Mouse (Mus musculus) ES-Bruce4 (cell line): Measurements from ENCODE around the gene Cnga1.
"Not testable (repeated sequence)": the region's sequence is repeated elsewhere in the genome, so short reads cannot be mapped to it uniquely, and the experiment has no call there.

Experiments used
- CTCF ChIP-seq: IDR thresholded peaks from one replicate; pipeline ENCODE4 v1.8.1; 2011; ENCODE audit warnings: low read depth, low read length
- EP300 ChIP-seq: IDR thresholded peaks from 2 replicates; pipeline ENCODE4 v1.6.1; 2011; ENCODE audit warnings: low read depth, low read length; ENCODE audit not compliant: insufficient read depth

DNA sequence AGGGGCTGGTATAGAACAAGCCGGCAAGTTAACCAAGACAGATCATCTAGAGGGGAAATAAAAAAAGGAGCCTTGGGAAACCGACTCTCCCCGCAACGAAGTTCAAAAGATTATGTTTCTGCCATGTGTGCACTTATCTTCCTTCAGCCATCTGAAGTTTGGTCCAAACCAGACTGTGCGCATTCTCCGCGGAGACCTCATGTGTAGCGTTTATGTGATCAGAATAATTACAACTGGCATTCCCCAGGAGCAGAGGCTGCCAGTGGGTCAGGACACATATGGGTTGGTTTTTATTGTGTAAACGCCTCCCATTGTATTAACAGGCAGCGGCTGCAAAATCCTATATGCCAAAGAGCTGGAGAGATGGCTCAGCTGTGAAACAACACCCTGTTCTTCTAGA, 64.5 kb downstream of the Cnga1 start:
- not testable (repeated sequence) for TF ChIP-seq CTCF, EP300
